Mouse (Mus musculus): ENCODE measurements around the gene Syn1. TPM values are rescaled to one million over a fixed set of nuclear protein-coding genes. Genes with fewer than 3 reads are reported as not detected.

The Syn1 gene
- total and polyA plus RNA-seq, 2 experiments = 0.13 TPM; not detected in 1

DNA sequence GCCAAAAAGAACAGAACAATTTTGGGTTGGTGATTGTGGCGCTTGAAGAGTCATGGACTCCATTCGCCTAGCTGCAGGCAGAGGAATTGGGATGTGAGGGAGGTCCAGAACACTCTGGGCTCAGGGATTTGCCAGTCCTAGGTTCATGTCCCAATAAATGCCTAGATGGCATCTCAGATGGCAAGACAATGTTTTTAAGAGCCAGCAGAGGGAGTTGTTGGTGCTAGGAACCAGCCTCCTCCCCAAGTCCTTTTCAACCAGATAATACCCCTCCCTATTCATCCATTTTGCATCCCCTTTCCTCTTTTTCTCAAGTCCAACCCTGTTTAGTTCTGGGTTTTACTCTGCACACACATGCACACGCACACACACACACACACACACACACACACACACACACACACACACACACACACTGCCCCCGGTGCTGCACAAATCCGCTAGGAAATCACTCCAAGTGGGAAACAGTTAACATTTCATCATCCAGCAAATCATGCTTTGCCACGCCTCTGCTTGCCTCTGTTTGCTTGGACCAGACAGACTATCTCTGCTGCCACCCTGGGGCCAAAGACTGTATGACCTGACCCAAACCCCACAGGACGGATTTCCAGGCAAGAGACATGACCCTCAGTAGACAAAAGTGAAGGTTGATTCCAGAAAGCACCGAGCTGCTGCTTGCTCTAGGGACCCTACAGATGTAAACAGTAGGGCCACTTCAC lies 100.9 kb downstream of the Syn1 start:
- peak; percentile 64 for TF ChIP-seq CTCF (IDR thresholded peaks at IDR 0.05; ENCODE audit: low read depth, low read length)
- TF ChIP-seq POLR2A (IDR thresholded peaks at IDR 0.05; ENCODE audit: extremely low read depth, insufficient read depth, low read length) = no peak
- H3K27me3 ChIP-seq (ENCODE audit: control insufficient read depth, insufficient read depth, low read length) = no peaks in the 10 kb centered on the region
- H3K9ac ChIP-seq (ENCODE audit: low read depth, low read length) = no peak overlapping the region
- DNase-seq (ENCODE audit: extremely low read depth, low read depth, low spot score) = peak; percentile 72
- H3K27ac ChIP-seq (replicated peaks; ENCODE audit: insufficient read depth, low read depth, low read length) = no peak overlapping the region
- no peaks in the 10 kb centered on the region for H3K36me3 ChIP-seq (ENCODE audit: control insufficient read depth, insufficient read depth, low read length)
- peaks cover 2% of the 10 kb centered on the region for H3K4me1 ChIP-seq (ENCODE audit: control insufficient read depth, insufficient read depth, low read length)
- WGBS = 6% methylated on average over 6 of the region's 8 CpGs
- no peaks in the 10 kb centered on the region for H3K79me2 ChIP-seq (ENCODE audit: control insufficient read depth, insufficient read depth, low read length)
- H3K4me3 ChIP-seq (ENCODE audit: insufficient read depth, low read depth, low read length) = 0 out of 2 replicates have a peak overlapping the region, but pooled peaks have one; percentile 35

DNA sequence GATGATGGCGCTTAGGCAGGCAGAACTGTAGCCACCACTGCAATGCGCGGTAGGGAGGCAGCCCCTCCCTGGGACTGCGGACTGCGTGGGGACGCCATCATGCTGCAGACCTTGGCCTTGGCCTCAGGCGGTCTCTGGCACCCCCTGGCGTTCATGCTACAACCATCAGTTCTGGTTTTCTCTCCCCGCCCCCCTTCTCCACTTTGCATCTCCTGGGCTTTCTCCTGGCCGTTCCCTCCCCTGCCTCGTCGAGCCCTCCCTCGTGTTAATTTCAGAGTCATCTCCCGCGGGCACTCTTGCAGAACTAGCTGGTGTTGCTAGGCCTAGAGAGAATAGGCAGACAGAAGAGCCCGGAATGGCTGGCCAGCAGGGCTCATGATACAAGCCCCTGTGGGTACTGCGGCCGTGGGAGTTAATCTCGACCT lies 101.6 kb downstream of the Syn1 start:
- no peaks in the 10 kb centered on the region for H3K27me3 ChIP-seq (ENCODE audit: control insufficient read depth, insufficient read depth, low read length)
- no peak overlapping the region for H3K27ac ChIP-seq (replicated peaks; ENCODE audit: insufficient read depth, low read depth, low read length)
- peaks cover 2% of the 10 kb centered on the region for H3K4me1 ChIP-seq (ENCODE audit: control insufficient read depth, insufficient read depth, low read length)
- H3K36me3 ChIP-seq (ENCODE audit: control insufficient read depth, insufficient read depth, low read length) = no peaks in the 10 kb centered on the region
- DNase-seq (ENCODE audit: extremely low read depth, low read depth, low spot score) = peak; percentile 22
- H3K4me3 ChIP-seq (ENCODE audit: insufficient read depth, low read depth, low read length) = peak overlapping the region; percentile 35; the same call in 1 of the 2 replicates
- H3K79me2 ChIP-seq (ENCODE audit: control insufficient read depth, insufficient read depth, low read length) = no peaks in the 10 kb centered on the region
- 3% methylated on average over 19 of the region's 19 CpGs for WGBS
- TF ChIP-seq CTCF (IDR thresholded peaks at IDR 0.05; ENCODE audit: low read depth, low read length) = peak; percentile 86
- TF ChIP-seq POLR2A (IDR thresholded peaks at IDR 0.05; ENCODE audit: extremely low read depth, insufficient read depth, low read length) = no peak
- peak overlapping the region; percentile 29; the same call in 1 of the 2 replicates for H3K9ac ChIP-seq (ENCODE audit: low read depth, low read length)

DNA sequence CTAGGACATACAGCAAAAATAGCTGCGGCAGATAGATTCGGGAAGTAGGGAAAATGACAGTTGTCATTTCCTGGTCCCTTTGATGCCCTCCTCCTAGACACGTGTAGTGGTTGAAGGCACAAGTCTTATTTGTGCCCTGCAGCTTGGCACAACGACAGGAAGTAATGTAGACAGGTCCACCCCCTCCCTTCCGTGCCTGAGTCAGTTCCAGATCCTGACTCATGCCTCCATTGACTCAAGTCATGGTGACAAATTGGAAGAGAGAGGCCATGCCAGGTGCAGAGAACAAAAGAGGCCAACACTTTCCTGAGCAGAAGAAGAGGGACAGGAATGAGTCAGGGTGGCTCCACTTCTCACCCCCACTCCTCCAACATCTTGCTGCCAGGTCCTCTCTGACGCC lies 103.8 kb downstream of the Syn1 start:
- no peak overlapping the region for H3K4me3 ChIP-seq (ENCODE audit: insufficient read depth, low read depth, low read length)
- TF ChIP-seq POLR2A (IDR thresholded peaks at IDR 0.05; ENCODE audit: extremely low read depth, insufficient read depth, low read length) (no peak), CTCF (IDR thresholded peaks at IDR 0.05; ENCODE audit: low read depth, low read length) (no peak)
- DNase-seq (ENCODE audit: extremely low read depth, low read depth, low spot score) = no peak
- H3K27ac ChIP-seq (replicated peaks; ENCODE audit: insufficient read depth, low read depth, low read length) = no peak overlapping the region
- H3K79me2 ChIP-seq (ENCODE audit: control insufficient read depth, insufficient read depth, low read length) = no peaks in the 10 kb centered on the region
- 60% methylated on average over 6 of the region's 6 CpGs for WGBS
- no peaks in the 10 kb centered on the region for H3K27me3 ChIP-seq (ENCODE audit: control insufficient read depth, insufficient read depth, low read length)
- no peaks in the 10 kb centered on the region for H3K36me3 ChIP-seq (ENCODE audit: control insufficient read depth, insufficient read depth, low read length)
- H3K9ac ChIP-seq (ENCODE audit: low read depth, low read length) = no peak overlapping the region
- peaks cover 2% of the 10 kb centered on the region for H3K4me1 ChIP-seq (ENCODE audit: control insufficient read depth, insufficient read depth, low read length)

Other genes starting within 250 kb of the Syn1 start
- 11.7 and 12.5 TPM in 2 replicates for gene Cdk16, start 233.1 kb downstream of the Syn1 start, total RNA-seq (2014; rRNA removed)
- gene Cdk16, start 233.1 kb downstream of the Syn1 start, polyA plus RNA-seq (2012; rRNA removed) = 33.0 and 47.5 TPM in 2 replicates
- gene Usp11, start 217.1 kb downstream of the Syn1 start, total RNA-seq (2014; rRNA removed) = 0.46 and 0.74 TPM in 2 replicates
- 0.54 and 0.55 TPM in 2 replicates for gene Usp11, start 217.1 kb downstream of the Syn1 start, polyA plus RNA-seq (2012; rRNA removed)
- 39.5 and 42.4 TPM in 2 replicates for gene Araf, start 123.2 kb downstream of the Syn1 start, total RNA-seq (2014; rRNA removed)
- 97.0 and 139 TPM in 2 replicates for gene Araf, start 123.2 kb downstream of the Syn1 start, polyA plus RNA-seq (2012; rRNA removed)
- gene Timp1, start 50.8 kb downstream of the Syn1 start, total RNA-seq (2014; rRNA removed) = not detected in 2 replicates
- gene Timp1, start 50.8 kb downstream of the Syn1 start, polyA plus RNA-seq (2012; rRNA removed) = 0.28 and 0.72 TPM in 2 replicates
- 28.5 and 30.5 TPM in 2 replicates for gene Cfp, start 10.6 kb upstream of the Syn1 start, total RNA-seq (2014; rRNA removed)
- 18.8 and 32.3 TPM in 2 replicates for gene Cfp, start 10.6 kb upstream of the Syn1 start, polyA plus RNA-seq (2012; rRNA removed)
- gene Elk1, start 29.6 kb upstream of the Syn1 start, total RNA-seq (2014; rRNA removed) = 1.7 and 2.4 TPM in 2 replicates
- 3.7 and 4.0 TPM in 2 replicates for gene Elk1, start 29.6 kb upstream of the Syn1 start, polyA plus RNA-seq (2012; rRNA removed)
- 32.5 and 33.0 TPM in 2 replicates for gene Uxt, start 41.0 kb upstream of the Syn1 start, total RNA-seq (2014; rRNA removed)
- 17.5 and 27.0 TPM in 2 replicates for gene Uxt, start 41.0 kb upstream of the Syn1 start, polyA plus RNA-seq (2012; rRNA removed)
- gene Zfp182, start 141.3 kb upstream of the Syn1 start, total RNA-seq (2014; rRNA removed) = 4.6 and 7.2 TPM in 2 replicates
- gene Zfp182, start 141.3 kb upstream of the Syn1 start, polyA plus RNA-seq (2012; rRNA removed) = 0.25 and 0.32 TPM in 2 replicates
- not detected in 2 replicates for gene Spaca5, start 147.4 kb upstream of the Syn1 start, total RNA-seq (2014; rRNA removed)
- not detected in 2 replicates for gene Spaca5, start 147.4 kb upstream of the Syn1 start, polyA plus RNA-seq (2012; rRNA removed)
- 0.13 and 0.18 TPM in 2 replicates for gene Zfp300, start 168.5 kb upstream of the Syn1 start, total RNA-seq (2014; rRNA removed)
- 0.02 TPM in 1 of 2 replicates, not detected in the other for gene Zfp300, start 168.5 kb upstream of the Syn1 start, polyA plus RNA-seq (2012; rRNA removed)
- not detected in 2 replicates for gene Ssxa1, start 194.8 kb upstream of the Syn1 start, total RNA-seq (2014; rRNA removed)
- not detected in 2 replicates for gene Ssxa1, start 194.8 kb upstream of the Syn1 start, polyA plus RNA-seq (2012; rRNA removed)